Mouse (Mus musculus): ENCODE measurements around the gene Ctcf. TPM values are rescaled to one million over a fixed set of nuclear protein-coding genes. Genes with fewer than 3 reads are reported as not detected.

The Ctcf gene
- polyA plus RNA-seq, 1 experiment from 2014 or later, result 146 TPM

DNA sequence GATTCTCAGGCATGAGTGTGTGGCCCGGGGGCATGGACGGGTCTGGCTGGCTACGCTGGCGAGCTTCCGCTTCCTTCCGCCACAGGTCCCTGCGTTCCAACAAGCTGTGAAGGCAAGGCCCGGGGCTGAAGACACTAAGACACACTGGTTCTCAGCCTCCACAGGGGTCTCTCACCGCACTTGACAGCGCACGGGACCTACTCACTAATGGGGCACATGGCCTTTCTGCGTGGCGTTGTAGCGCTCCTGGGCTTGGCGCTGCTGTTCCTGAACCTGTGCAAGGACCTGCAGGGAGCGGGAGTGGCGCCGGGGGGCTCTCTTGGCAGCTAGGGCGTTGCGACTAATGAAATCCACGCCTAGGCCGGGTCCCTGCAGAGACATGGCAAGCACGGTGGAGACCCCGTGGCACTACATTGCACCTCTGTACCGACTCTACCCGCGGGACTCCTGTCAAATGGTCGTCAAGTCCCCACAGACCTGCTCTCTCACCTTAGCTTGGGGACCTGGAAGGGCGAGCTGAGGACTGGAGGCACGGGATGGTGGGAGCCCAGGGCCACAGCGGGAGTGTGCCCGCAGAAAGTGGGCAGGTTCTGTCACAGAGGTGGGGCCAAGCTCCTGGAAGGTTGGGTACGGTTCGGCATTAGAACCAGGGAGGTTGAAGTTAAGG lies 67.9 kb downstream of the Ctcf start:
- Histone ChIP-seq H3K4me3 (no peak overlapping the region), H3K9me3 (no peaks in the 10 kb centered on the region), H3K36me3 (peaks cover 22% of the 10 kb centered on the region), H3K27ac (no peak overlapping the region), H3K4me1 (peaks cover 32% of the 10 kb centered on the region), H3K9ac (no peak overlapping the region), H3K4me2 (no peak overlapping the region), H3K27me3 (no peaks in the 10 kb centered on the region)
- WGBS, result 90% methylated on average over 34 of the region's 34 CpGs
- no peak for ATAC-seq (ENCODE audit: insufficient number of reproducible peaks, insufficient read depth, low FRiP score, low TSS enrichment, low read depth)

DNA sequence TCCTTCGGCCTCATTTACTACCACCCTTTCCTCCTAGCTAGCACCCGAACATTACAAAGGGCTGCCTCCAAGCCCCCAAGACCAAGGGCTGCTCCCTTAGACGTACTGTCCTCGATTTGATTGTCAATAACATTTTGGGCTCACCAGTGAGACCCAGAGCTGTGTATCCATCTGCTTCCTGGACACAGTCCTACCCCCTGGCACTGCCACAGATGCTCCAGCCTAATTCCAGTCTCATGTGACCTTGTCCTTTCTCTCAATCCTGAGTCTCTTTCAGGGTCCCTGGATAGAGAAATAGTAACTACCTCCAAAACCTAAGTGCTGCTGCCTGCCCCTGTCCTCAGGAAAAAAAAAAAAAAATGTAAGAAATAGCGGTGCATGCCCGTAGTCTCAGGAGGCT lies 68.6 kb downstream of the Ctcf start:
- Histone ChIP-seq H3K27ac (no peak overlapping the region), H3K9me3 (no peaks in the 10 kb centered on the region), H3K27me3 (no peaks in the 10 kb centered on the region), H3K9ac (no peak overlapping the region), H3K4me3 (no peak overlapping the region), H3K36me3 (peaks cover 22% of the 10 kb centered on the region), H3K4me2 (no peak overlapping the region), H3K4me1 (peaks cover 28% of the 10 kb centered on the region)
- 89% methylated on average over 6 of the region's 6 CpGs for WGBS
- ATAC-seq (ENCODE audit: insufficient number of reproducible peaks, insufficient read depth, low FRiP score, low TSS enrichment, low read depth), result no peak

DNA sequence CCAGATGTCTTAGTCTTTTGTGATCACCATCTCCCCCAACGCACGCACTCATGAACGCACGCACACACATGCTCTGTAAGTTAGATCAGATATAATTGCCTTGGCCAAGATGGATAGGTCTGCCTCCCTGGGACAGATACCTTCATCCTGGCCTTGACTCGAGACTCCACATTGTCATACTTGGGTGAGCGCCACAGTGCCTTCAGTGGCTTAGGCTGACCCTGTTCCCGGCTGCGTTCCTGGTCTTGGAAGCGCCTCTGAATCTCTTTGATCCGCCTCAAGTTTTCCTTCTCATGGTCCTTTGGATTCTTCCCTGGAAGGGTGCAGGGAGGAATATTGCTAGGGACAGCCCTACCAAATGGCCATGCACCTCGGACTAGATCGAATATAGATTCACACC lies 70.1 kb downstream of the Ctcf start:
- Histone ChIP-seq H3K4me3 (peak overlapping the region; percentile 62), H3K9me3 (no peaks in the 10 kb centered on the region), H3K27me3 (no peaks in the 10 kb centered on the region), H3K27ac (no peak overlapping the region), H3K36me3 (peaks cover 22% of the 10 kb centered on the region), H3K9ac (peak overlapping the region; percentile 79), H3K4me1 (peaks cover 24% of the 10 kb centered on the region), H3K4me2 (peak overlapping the region; percentile 92)
- ATAC-seq (ENCODE audit: insufficient number of reproducible peaks, insufficient read depth, low FRiP score, low TSS enrichment, low read depth), result no peak
- 84% methylated on average over 12 of the region's 12 CpGs for WGBS

DNA sequence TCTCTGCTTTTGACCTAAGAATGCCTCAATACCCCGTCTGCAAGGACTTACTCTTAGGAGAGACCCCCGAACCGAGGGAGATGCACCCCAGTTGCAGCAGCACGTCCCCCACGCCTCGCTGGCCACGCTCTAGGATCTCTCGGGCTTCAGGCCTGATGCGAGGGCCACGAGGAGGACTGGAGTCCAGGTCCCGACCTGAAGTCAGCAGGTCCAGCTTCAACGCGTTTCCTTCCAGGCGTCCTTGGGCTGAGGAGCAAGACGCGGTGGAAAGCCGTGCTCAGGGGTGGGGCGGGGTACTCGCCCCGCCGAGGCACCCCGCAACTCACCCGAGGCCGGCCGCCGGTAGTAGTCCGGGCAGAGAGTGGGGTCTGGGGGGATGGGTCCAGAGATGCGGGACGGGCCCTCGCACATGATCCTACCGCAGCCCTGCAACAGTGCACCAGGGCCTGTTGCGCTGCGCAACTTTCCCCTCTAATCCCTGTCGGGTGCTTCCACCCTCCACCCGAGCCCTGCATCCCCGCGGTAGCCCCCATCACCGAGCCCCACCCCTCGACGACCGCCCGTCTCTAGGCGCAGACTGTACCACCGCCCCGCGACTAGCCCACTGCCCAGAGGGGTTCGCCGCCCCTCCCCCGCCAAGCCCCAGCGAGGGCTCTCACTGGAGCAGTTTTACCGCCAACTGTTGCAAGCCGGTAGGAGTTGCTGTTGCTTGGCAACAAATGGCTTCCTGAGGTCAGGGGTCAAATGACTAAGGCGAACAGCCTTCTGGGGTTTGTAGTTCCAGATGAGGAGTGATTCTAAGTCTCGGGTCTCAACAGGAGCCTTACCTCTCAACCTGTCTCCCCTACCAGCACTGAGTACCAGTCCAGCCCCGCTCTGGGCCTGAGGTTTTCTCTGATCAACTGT lies 71.4 kb downstream of the Ctcf start, which contains the start of the genes 4933405L10Rik and Enkd1:
4933405L10Rik (plus strand) TSS at position 158 of the 906 bp plus-strand sequence.
Enkd1 (minus strand) TSS at position 713 of the 906 bp plus-strand sequence.
- under 1% methylated on average over 55 of the region's 55 CpGs for WGBS
- peak; percentile 65 for ATAC-seq (ENCODE audit: insufficient number of reproducible peaks, insufficient read depth, low FRiP score, low TSS enrichment, low read depth)
- peak within 1 kb of the TSS; percentile 28; the same call in 1 of the 2 replicates for H3K27ac ChIP-seq

DNA sequence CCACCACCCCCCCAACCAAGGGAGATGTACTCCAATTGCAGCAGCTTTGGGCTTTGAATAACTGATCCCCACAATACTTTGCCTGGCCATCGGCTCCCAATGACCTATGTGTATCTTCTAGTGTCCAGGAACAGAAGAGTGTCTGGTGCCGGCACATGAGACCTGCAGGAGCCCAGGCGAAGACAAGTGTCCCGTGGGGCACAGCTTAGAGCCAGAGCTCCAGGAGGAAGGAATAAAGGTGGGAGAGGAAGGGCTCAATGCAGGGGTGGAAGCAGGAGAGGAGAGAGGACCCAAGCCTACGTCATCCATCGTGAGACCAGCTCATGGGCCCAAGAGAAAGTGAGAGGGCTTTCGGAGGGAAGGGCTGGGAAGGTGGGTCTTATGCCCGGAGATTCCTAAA lies 72.3 kb downstream of the Ctcf start:
- Histone ChIP-seq H3K27ac (no peak overlapping the region), H3K36me3 (peaks cover 9% of the 10 kb centered on the region), H3K4me1 (peaks cover 14% of the 10 kb centered on the region), H3K9me3 (no peaks in the 10 kb centered on the region), H3K27me3 (no peaks in the 10 kb centered on the region), H3K9ac (no peak overlapping the region), H3K4me2 (no peak overlapping the region), H3K4me3 (no peak overlapping the region)
- no peak for ATAC-seq (ENCODE audit: insufficient number of reproducible peaks, insufficient read depth, low FRiP score, low TSS enrichment, low read depth)
- 92% methylated on average over 8 of the region's 8 CpGs for WGBS

More for the DNA sequence above, 71.4 kb downstream of the Ctcf start, which contains the start of the genes 4933405L10Rik and Enkd1:
- Histone ChIP-seq H3K9me3 (no peaks in the 10 kb centered on the region), H3K4me2 (peak within 1 kb of the TSS; percentile 92), H3K4me3 (peak within 1 kb of the TSS; percentile 62), H3K4me1 (peaks cover 14% of the 10 kb centered on the region), H3K9ac (peak within 1 kb of the TSS; percentile 79), H3K36me3 (peaks cover 19% of the 10 kb centered on the region), H3K27me3 (no peaks in the 10 kb centered on the region)

DNA sequence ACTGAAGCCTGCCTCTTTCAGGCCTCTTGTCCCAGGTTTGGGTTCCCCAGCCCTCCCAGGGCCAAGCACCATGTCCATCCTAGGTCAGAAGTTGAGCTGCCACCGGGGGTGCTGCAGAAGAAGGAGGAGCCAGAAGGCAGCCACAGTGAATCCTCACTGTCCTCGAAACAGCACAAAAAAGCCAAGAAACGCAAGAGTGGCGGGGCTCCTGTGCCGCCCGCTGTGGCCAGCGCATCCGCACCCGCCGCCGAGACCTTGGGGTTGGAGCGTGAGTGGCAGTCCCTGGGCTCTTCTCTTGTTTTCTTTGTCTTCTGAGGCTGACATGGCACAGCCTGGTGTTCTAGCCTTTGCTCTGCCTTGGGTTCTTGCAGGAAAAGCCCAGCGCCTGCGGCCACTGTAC lies 72.9 kb downstream of the Ctcf start:
- no peak overlapping the region for H3K27ac ChIP-seq
- WGBS, result 75% methylated on average over 14 of the region's 14 CpGs
- H3K27me3 ChIP-seq, result no peaks in the 10 kb centered on the region
- H3K36me3 ChIP-seq, result peaks cover 3% of the 10 kb centered on the region; the same call in 1 of the 2 replicates
- no peak overlapping the region for H3K9ac ChIP-seq
- no peak overlapping the region for H3K4me2 ChIP-seq
- no peak overlapping the region for H3K4me3 ChIP-seq
- no peaks in the 10 kb centered on the region for H3K9me3 ChIP-seq
- H3K4me1 ChIP-seq, result peaks cover 14% of the 10 kb centered on the region
- no peak for ATAC-seq (ENCODE audit: insufficient number of reproducible peaks, insufficient read depth, low FRiP score, low TSS enrichment, low read depth)

DNA sequence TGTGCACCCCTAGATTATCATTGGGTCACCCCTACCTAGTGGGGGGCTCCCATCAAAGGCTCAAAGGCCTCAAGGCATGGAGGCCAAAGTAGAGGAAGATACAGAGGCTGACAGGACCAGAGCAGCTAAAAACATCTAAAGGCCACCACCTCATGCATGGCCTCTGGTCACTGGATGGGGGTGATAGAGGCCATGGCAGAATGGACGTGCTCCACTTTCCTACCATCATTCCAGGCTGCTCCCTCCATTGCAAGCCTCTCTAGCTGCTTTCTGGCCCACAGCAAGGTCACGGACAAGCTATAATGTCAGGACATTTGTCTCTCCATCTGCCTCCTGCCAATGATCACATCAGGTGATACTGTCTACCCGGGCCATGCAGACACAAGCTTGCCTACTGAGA lies 75.9 kb downstream of the Ctcf start:
- Histone ChIP-seq H3K27ac (no peak overlapping the region), H3K4me1 (peaks cover 3% of the 10 kb centered on the region), H3K36me3 (peaks cover 12% of the 10 kb centered on the region), H3K27me3 (no peaks in the 10 kb centered on the region), H3K9me3 (no peaks in the 10 kb centered on the region), H3K9ac (no peak overlapping the region), H3K4me2 (no peak overlapping the region), H3K4me3 (no peak overlapping the region)
- ATAC-seq (ENCODE audit: insufficient number of reproducible peaks, insufficient read depth, low FRiP score, low TSS enrichment, low read depth), result no peak
- 92% methylated on average over 3 of the region's 3 CpGs for WGBS

DNA sequence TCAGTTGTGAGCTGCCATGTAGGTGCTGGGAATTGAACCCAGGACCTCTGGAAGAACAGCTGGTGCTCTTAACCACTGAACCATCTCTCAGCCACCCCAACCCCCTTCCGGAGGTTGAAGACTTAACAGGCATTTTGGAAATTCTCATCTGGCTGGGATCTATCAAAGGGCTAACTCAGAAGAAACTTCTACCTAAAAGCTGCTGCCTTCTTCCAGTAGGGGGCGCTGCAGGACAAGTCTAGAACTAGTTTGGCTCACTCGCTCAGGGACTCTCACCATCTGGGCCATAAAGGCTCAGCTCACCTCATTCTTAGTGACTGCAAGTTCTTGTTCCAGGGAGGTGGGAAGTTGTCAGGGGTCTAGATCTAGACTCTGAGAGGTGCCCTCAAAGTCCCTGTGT lies 77.8 kb downstream of the Ctcf start:
- Histone ChIP-seq H3K36me3 (peaks cover 13% of the 10 kb centered on the region), H3K27me3 (no peaks in the 10 kb centered on the region), H3K4me3 (no peak overlapping the region), H3K27ac (no peak overlapping the region), H3K4me1 (no peaks in the 10 kb centered on the region), H3K4me2 (no peak overlapping the region), H3K9me3 (no peaks in the 10 kb centered on the region), H3K9ac (no peak overlapping the region)
- 8% methylated on average over 3 of the region's 3 CpGs for WGBS
- 0 out of 2 replicates have a peak, but pooled peaks have one; percentile 27 for ATAC-seq (ENCODE audit: insufficient number of reproducible peaks, insufficient read depth, low FRiP score, low TSS enrichment, low read depth)

DNA sequence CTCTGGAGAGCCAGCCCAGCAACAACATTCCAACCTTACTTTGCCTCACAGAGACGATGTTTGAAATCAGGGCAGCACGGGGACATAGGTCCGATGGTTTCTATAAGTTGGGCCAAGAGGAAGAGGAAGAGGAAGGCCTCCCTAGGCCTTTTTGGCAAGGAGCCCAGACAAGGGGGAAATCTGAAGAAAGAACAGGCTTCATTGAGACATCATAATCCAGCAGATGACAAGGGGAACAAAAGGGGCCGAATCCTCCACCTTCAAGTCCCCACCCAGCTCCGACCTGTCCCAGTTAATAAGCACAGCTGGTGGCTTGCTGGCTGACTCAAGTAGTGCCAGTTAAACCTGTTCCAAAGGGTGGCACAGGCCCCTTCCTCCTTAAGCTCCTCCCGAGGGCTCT lies 78.7 kb downstream of the Ctcf start:
- WGBS, result 71% methylated on average over 6 of the region's 6 CpGs
- Histone ChIP-seq H3K4me1 (no peaks in the 10 kb centered on the region), H3K27ac (peak overlapping the region; percentile 49; the same call in 1 of the 2 replicates), H3K36me3 (peaks cover 13% of the 10 kb centered on the region), H3K9me3 (no peaks in the 10 kb centered on the region), H3K4me2 (no peak overlapping the region), H3K4me3 (no peak overlapping the region), H3K27me3 (no peaks in the 10 kb centered on the region), H3K9ac (no peak overlapping the region)
- ATAC-seq (ENCODE audit: insufficient number of reproducible peaks, insufficient read depth, low FRiP score, low TSS enrichment, low read depth), result no peak

DNA sequence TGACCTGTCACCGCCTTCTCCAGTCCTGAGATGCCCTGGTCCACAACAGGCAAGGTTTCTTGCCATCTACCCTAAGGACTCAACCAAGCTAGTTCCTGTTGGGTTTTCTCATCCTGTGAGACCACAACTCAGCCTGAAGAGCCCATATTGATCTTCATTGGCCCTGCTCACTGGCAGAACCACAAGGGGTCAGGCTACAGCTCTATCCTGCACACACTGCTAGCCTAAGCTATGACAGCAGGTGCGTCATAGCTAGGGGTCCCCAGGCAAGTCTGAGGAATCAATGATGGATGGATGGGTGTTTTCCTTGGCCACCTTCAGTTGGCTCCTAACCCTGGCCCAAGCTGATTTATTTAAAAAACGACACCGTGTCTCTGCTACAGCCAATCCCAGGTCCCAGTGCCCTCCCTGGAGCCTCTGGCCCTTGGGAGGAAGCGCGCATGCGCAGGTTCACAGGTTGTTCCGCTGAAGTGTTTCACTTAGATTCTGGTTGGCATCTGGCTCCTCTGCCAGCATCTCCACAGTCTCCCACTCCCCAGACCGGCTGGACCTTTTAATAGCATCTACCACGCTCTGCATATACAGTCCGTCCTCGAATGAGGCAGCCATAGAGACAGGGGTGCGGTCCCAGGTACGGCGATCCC lies 80.1 kb downstream of the Ctcf start:
- Histone ChIP-seq H3K4me3 (no peak overlapping the region), H3K4me1 (no peaks in the 10 kb centered on the region), H3K36me3 (peaks cover 17% of the 10 kb centered on the region), H3K9ac (no peak overlapping the region), H3K27me3 (no peaks in the 10 kb centered on the region), H3K4me2 (no peak overlapping the region), H3K9me3 (no peaks in the 10 kb centered on the region), H3K27ac (no peak overlapping the region)
- no peak for ATAC-seq (ENCODE audit: insufficient number of reproducible peaks, insufficient read depth, low FRiP score, low TSS enrichment, low read depth)
- WGBS, result 93% methylated on average over 15 of the region's 15 CpGs

DNA sequence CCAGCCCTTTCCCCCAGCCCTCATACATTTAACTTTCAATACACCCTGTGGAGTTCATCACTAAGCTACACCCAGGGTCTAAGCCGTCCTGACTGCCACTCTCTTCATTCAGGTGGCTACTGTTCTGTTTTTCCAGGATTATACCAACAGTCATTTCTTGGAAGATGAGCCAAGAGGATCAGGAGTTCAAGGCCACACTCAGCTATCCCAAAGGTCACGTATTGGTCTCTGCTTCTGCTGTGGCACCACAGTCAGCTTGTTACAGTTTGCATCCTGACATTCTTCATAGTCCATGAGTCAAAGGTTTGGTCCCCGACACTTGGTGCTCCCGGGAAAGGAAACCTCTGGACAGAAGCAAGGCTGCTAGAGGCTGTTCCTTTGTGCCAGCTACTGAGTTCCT lies 83.3 kb downstream of the Ctcf start:
- peaks cover 32% of the 10 kb centered on the region for H3K36me3 ChIP-seq
- WGBS, result 90% methylated on average over 4 of the region's 4 CpGs
- H3K27me3 ChIP-seq, result no peaks in the 10 kb centered on the region
- H3K9ac ChIP-seq, result no peak overlapping the region
- H3K9me3 ChIP-seq, result no peaks in the 10 kb centered on the region
- ATAC-seq (ENCODE audit: insufficient number of reproducible peaks, insufficient read depth, low FRiP score, low TSS enrichment, low read depth), result no peak
- no peak overlapping the region for H3K4me2 ChIP-seq
- H3K4me1 ChIP-seq, result no peaks in the 10 kb centered on the region
- H3K27ac ChIP-seq, result no peak overlapping the region
- no peak overlapping the region for H3K4me3 ChIP-seq
